Mouse (Mus musculus) midbrain, embryonic 14.5 days (tissue): ENCODE data around the gene Duxf3. TPM values are rescaled to one million over a fixed set of nuclear protein-coding genes. Genes with fewer than 3 reads are reported as not detected.
"Not testable (repeated sequence)": the region's sequence is repeated elsewhere in the genome, so short reads cannot be mapped to it uniquely, and the experiment has no call there.

Experiments
- ATAC-seq: fragments of 200-750 bp; cut with Nextera tagmentation; 2 replicates; pipeline ENCODE4 v1.8.0; 2017; ENCODE audit warnings: moderate number of reproducible peaks, moderate library complexity; ENCODE audit not compliant: low FRiP score, low TSS enrichment
- DNase-seq: peaks from one replicate; pipeline ENCODE4 v3.0.0-alpha.2; 2015
- H3K27ac ChIP-seq: fragments of 300-500 bp; sonication (generic); replicated peaks from 2 replicates; pipeline ENCODE4 v1.5.1; 2014; ENCODE audit warnings: mild to moderate bottlenecking, low read depth, low read length, moderate library complexity
- H3K27me3 ChIP-seq: fragments of 300-500 bp; sonication (generic); 2 replicates; pipeline ENCODE4 v1.6.1; 2014; ENCODE audit warnings: low read length, control low read depth, mixed read lengths; ENCODE audit not compliant: control insufficient read depth, insufficient read depth
- H3K36me3 ChIP-seq: fragments of 300-500 bp; sonication (generic); 2 replicates; pipeline ENCODE4 v1.6.1; 2014; ENCODE audit warnings: low read length, control low read depth; ENCODE audit not compliant: control insufficient read depth, insufficient read depth
- H3K4me1 ChIP-seq: fragments of 300-500 bp; sonication (generic); 2 replicates; pipeline ENCODE4 v1.6.1; 2014; ENCODE audit warnings: mild to moderate bottlenecking, antibody characterized with exemption, low read length, control low read depth; ENCODE audit not compliant: control insufficient read depth, insufficient read depth
- H3K4me2 ChIP-seq: fragments of 300-500 bp; sonication (generic); 2 replicates; pipeline ENCODE4 v1.6.1; 2014; ENCODE audit warnings: mild to moderate bottlenecking, low read length, moderate library complexity
- H3K4me3 ChIP-seq: fragments of 300-500 bp; sonication (generic); replicated peaks from 2 replicates; pipeline ENCODE4 v1.5.1; 2014; ENCODE audit warnings: low read depth, low read length
- H3K9ac ChIP-seq: fragments of 300-500 bp; sonication (generic); replicated peaks from 2 replicates; pipeline ENCODE4 v1.6.1; 2014; ENCODE audit warnings: mild to moderate bottlenecking, low read length, moderate library complexity
- H3K9me3 ChIP-seq: fragments of 300-500 bp; sonication (generic); 2 replicates; pipeline ENCODE4 v1.6.1; 2016; ENCODE audit warnings: low read length, control low read depth, mixed read lengths; ENCODE audit not compliant: control insufficient read depth
- WGBS: fragments of 180-500 bp; shearing (Covaris S2); extraction: QIAGEN DNeasy Blood & Tissue Kit; methylation state at CpG from one replicate; pipeline ENCODE4 v1.1.7; 2014; 5-methylcytosine and 5-hydroxymethylcytosine counted together
- polyA plus RNA-seq: library from polyadenylated mRNA; unstranded; fragments of >200 nt; fragmentation: Nextera tagmentation; extraction: Ambion mirVana; gene quantifications from 2 replicates; pipeline ENCODE4 v1.2.1, GENCODE M21; 2014

Duxf3 gene
- polyA plus RNA-seq: not detected in 2 replicates

GRCm38 (mm10) chr10:58232641-58232969 lies at the start of gene Duxf3:
Gene Duxf3 (minus strand): TSS chr10:58232675.
- not testable (repeated sequence) for H3K27ac ChIP-seq, DNase-seq, H3K36me3 ChIP-seq, H3K4me2 ChIP-seq, H3K4me3 ChIP-seq, H3K27me3 ChIP-seq, H3K4me1 ChIP-seq, H3K9ac ChIP-seq
- 83% methylated on average over 7 of the region's 8 CpGs for WGBS
- peak; percentile 41 for ATAC-seq
- peaks cover 15% of the 10 kb centered on the region for H3K9me3 ChIP-seq

- Histone ChIP-seq H3K4me2 (no peak overlapping the region), H3K4me3 (no peak overlapping the region), H3K27ac (no peak overlapping the region), H3K36me3 (peaks cover 79% of the 10 kb centered on the region), H3K9ac (no peak overlapping the region), H3K9me3 (no peaks in the 10 kb centered on the region), H3K4me1 (no peaks in the 10 kb centered on the region), H3K27me3 (no peaks in the 10 kb centered on the region)
- DNase-seq (no peak), ATAC-seq (no peak)
- 95% methylated on average over 7 of the region's 7 CpGs for WGBS
These were observed 49.8 kb upstream of the Duxf3 start for GRCm38 (mm10) chr10:58282238-58282637.

GRCm38 (mm10) chr10:58258466-58258865 lies 26.0 kb upstream of the Duxf3 start:
- ATAC-seq (no peak), DNase-seq (peak; percentile 41)
- Histone ChIP-seq H3K4me1 (peaks cover 10% of the 10 kb centered on the region; the same call in 1 of the 2 replicates), H3K27me3 (no peaks in the 10 kb centered on the region), H3K36me3 (peaks cover 36% of the 10 kb centered on the region), H3K27ac (no peak overlapping the region), H3K9ac (no peak overlapping the region), H3K4me3 (no peak overlapping the region), H3K4me2 (no peak overlapping the region), H3K9me3 (no peaks in the 10 kb centered on the region)
- 81% methylated on average over 5 of the region's 5 CpGs for WGBS

- Histone ChIP-seq H3K36me3 (peaks cover 23% of the 10 kb centered on the region), H3K4me1 (peaks cover 10% of the 10 kb centered on the region; the same call in 1 of the 2 replicates), H3K27me3 (no peaks in the 10 kb centered on the region), H3K9ac (peak overlapping the region; percentile 78), H3K9me3 (no peaks in the 10 kb centered on the region), H3K4me2 (peak overlapping the region; percentile 62), H3K4me3 (peak overlapping the region; percentile 86), H3K27ac (peak overlapping the region; percentile 80; the same call in 1 of the 2 replicates)
- 14% methylated on average over 4 of the region's 4 CpGs for WGBS
- ATAC-seq: no peak
- peak; percentile 19 for DNase-seq
These were observed 23.5 kb upstream of the Duxf3 start for GRCm38 (mm10) chr10:58255954-58256353.

- peak; percentile 97 for ATAC-seq
- H3K27me3 ChIP-seq: no peaks in the 10 kb centered on the region
- peak within 1 kb of the TSS; percentile 80 for H3K27ac ChIP-seq
- peaks cover 20% of the 10 kb centered on the region for H3K36me3 ChIP-seq
- peaks cover 10% of the 10 kb centered on the region; the same call in 1 of the 2 replicates for H3K4me1 ChIP-seq
- H3K9me3 ChIP-seq: no peaks in the 10 kb centered on the region
- DNase-seq: peak; percentile 97
- peak within 1 kb of the TSS; percentile 78 for H3K9ac ChIP-seq
- H3K4me3 ChIP-seq: peak within 1 kb of the TSS; percentile 86
- peak within 1 kb of the TSS; percentile 62 for H3K4me2 ChIP-seq
- under 1% methylated on average over 58 of the region's 58 CpGs for WGBS
These were observed 22.9 kb upstream of the Duxf3 start, which contains the start of gene Gcc2 for GRCm38 (mm10) chr10:58255213-58255892. Gene Gcc2 (plus strand): TSS chr10:58255497.

DNA sequence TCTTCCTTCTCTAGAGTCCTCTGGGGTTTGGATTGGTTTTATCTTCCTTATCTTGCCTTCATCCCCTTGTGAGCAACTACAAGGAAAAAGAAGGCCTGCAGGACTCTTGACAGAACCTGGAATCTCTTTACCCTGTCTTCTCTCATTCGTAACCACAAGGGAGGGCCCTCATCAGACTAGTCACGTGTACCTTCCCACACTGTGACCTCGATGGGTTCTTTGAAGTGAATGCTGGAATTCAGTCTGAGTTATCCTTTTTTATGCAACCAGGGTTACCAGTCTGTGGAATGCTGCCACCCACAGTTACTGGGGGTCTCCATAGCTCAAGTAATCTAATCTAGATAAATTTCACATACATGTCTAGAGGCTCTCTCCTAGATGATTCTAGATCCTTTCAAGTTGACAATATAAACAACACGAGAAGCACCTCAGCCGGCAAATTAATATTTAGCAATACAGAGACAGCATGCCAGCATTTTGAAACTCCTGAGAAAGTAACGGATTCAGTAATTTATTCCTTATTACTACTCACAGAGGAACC lies 22.2 kb upstream of the Duxf3 start:
- peak; percentile 25 for DNase-seq
- H3K9me3 ChIP-seq: no peaks in the 10 kb centered on the region
- H3K27me3 ChIP-seq: no peaks in the 10 kb centered on the region
- no peak overlapping the region for H3K27ac ChIP-seq
- peak overlapping the region; percentile 62 for H3K4me2 ChIP-seq
- H3K9ac ChIP-seq: peak overlapping the region; percentile 78
- WGBS: 27% methylated on average over 6 of the region's 6 CpGs
- H3K4me3 ChIP-seq: peak overlapping the region; percentile 86
- peaks cover 10% of the 10 kb centered on the region; the same call in 1 of the 2 replicates for H3K4me1 ChIP-seq
- peaks cover 13% of the 10 kb centered on the region for H3K36me3 ChIP-seq
- ATAC-seq: peak; percentile 24

DNA sequence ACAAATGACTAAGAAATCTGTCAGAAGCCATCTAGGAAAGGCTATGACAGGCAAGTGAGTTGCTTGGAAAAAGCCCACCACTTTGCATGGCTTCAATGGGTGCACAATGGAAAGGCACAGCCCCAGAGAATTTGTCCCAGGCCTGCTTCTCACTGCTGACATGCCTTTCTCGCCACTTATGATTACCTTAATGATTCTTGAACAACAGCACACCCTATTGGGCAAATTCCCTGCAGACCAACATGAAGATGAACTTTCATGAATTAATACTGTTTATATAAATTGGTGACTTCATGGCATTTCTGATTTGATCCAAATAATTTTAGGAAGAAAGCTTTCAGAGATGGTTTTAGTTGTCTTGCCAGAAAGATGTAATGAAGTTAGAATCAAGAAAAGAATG lies 17.1 kb upstream of the Duxf3 start:
- Histone ChIP-seq H3K9ac (no peak overlapping the region), H3K36me3 (no peaks in the 10 kb centered on the region), H3K9me3 (no peaks in the 10 kb centered on the region), H3K4me2 (no peak overlapping the region), H3K27ac (no peak overlapping the region), H3K4me3 (no peak overlapping the region), H3K4me1 (peaks cover 3% of the 10 kb centered on the region; the same call in 1 of the 2 replicates), H3K27me3 (no peaks in the 10 kb centered on the region)
- DNase-seq (no peak), ATAC-seq (no peak)
- WGBS: 19% methylated on average over 1 of the region's 1 CpGs

GRCm38 (mm10) chr10:58238984-58239740 lies 6.7 kb upstream of the Duxf3 start:
- 85% methylated on average over 8 of the region's 8 CpGs for WGBS
- H3K9me3 ChIP-seq, H3K36me3 ChIP-seq, H3K4me3 ChIP-seq, H3K4me2 ChIP-seq, H3K27ac ChIP-seq, H3K9ac ChIP-seq, H3K4me1 ChIP-seq, H3K27me3 ChIP-seq: not testable (repeated sequence)
- peak; percentile 88 for ATAC-seq
- DNase-seq: peak; percentile 19
